Mouse (Mus musculus) embryo, embryonic 11.5 days (tissue): ENCODE results near the gene Olfr1052.
"Not testable (repeated sequence)": the region's sequence is repeated elsewhere in the genome, so short reads cannot be mapped to it uniquely, and the experiment has no call there.

Experiments used
- DNase-seq: peaks from one replicate; pipeline ENCODE4 v3.0.0-alpha.2; 2012; ENCODE audit warnings: low read depth, low spot score

The Olfr1052 gene

GRCm38 (mm10) chr2:86292155-86292554 is at the start of gene Olfr1052:
Gene Olfr1052, plus strand, starts transcription at chr2:86292455.
- DNase-seq, result no peak

- DNase-seq, result not testable (repeated sequence)
These were observed 34.0 kb upstream of the Olfr1052 start, which contains the start of gene Olfr1049 for GRCm38 (mm10) chr2:86258228-86258627. Gene Olfr1049, minus strand, starts transcription at chr2:86258328.

- not testable (repeated sequence) for DNase-seq
These were observed 13.3 kb upstream of the Olfr1052 start, which contains the start of gene Olfr1051 for GRCm38 (mm10) chr2:86278988-86279387. Gene Olfr1051, minus strand, starts transcription at chr2:86279088.

GRCm38 (mm10) chr2:86315184-86315583 is 22.9 kb downstream of the Olfr1052 start, which contains the start of gene Olfr1053:
Gene Olfr1053, minus strand, starts transcription at chr2:86315284.
- DNase-seq, result no peak

GRCm38 (mm10) chr2:86335333-86335732 is 43.1 kb downstream of the Olfr1052 start, which contains the start of gene Olfr1054:
Gene Olfr1054, minus strand, starts transcription at chr2:86335433.
- DNase-seq, result no peak
